In genomic region chr6:128130686-128131085, GRCm38 (mm10) we compare ENCODE assay signal across 10 mouse cellular contexts.
"Had no signal": no experiment of that assay in that cellular context is flagged by ENCODE, and none has a peak within 500 bp of the region (broad histone marks: within the 10 kb centered on the region; RNA-seq: fewer than 3 reads in every experiment).

No protein-coding gene starts in this region.

- H3K36me3 ChIP-seq: midbrain, embryonic 13.5 days; neural tube, embryonic 13.5 days had no signal

- H3K4me2 ChIP-seq: limb, embryonic 12.5 days; midbrain, embryonic 13.5 days; neural tube, embryonic 13.5 days had no signal

- H3K27ac ChIP-seq: limb, embryonic 12.5 days; liver, embryonic 14.5 days; midbrain, embryonic 13.5 days; neural tube, embryonic 13.5 days; stomach, postnatal 0 days had no signal

- DNase-seq: kidney, postnatal 10 days; liver; lung, adult 18-20 months; right cerebral cortex, postnatal 14 days; thymus, postnatal 4 days had no signal

- H3K4me3 ChIP-seq: limb, embryonic 12.5 days; midbrain, embryonic 13.5 days; neural tube, embryonic 13.5 days had no signal

- H3K27me3 ChIP-seq: limb, embryonic 12.5 days; midbrain, embryonic 13.5 days; neural tube, embryonic 13.5 days had no signal

- H3K9ac ChIP-seq: limb, embryonic 12.5 days; liver, embryonic 14.5 days; midbrain, embryonic 13.5 days; neural tube, embryonic 13.5 days had no signal

- ATAC-seq: midbrain, embryonic 13.5 days had no signal

- H3K9me3 ChIP-seq: limb, embryonic 12.5 days; midbrain, embryonic 13.5 days; neural tube, embryonic 13.5 days had no signal
